In genomic region chr5:130002301-130003146, GRCm38 (mm10) we compare ENCODE assay signal across 8 mouse cellular contexts. TPM values are rescaled to one million over a fixed set of nuclear protein-coding genes. Genes with fewer than 3 reads are reported as not detected.
A peak's percentile ranks its signal among the peaks of the same experiment; 100 is the strongest.
DNase-seq lines count a peak whose midpoint lies in the region; ATAC-seq lines count a peak whose summit lies in the region.

Gene Gusb, minus strand, starts transcription at chr5:130003049.

- peak; percentile 89 for ATAC-seq in activated CD4-positive, CD25-positive, alpha-beta regulatory T cell, adult 4 months
- ATAC-seq in megakaryocyte, adult 5-6 weeks (ENCODE audit: poor library complexity, severe bottlenecking): peak; percentile 71

- DNase-seq in embryo, embryonic 10 days (ENCODE audit: low spot score): peak; percentile 90
- peak; percentile 78 for DNase-seq in gastrocnemius, postnatal 10 days
- DNase-seq in induced T-regulatory cell, adult 2 months (ENCODE audit: low read depth): peak; percentile 76
- peak; percentile 64 to 65 for DNase-seq in left cerebral cortex, adult 8-10 months (ENCODE audit: low spot score in 2 of 2)
- peak; percentile 70 for DNase-seq in right cerebral cortex, adult 18-20 months
- peak; percentile 67 for DNase-seq in urinary bladder, adult 2 months (ENCODE audit: low spot score)

RNA-seq across cellular contexts. Expression of gene Gusb, which starts in this region (rescaled TPM):
- polyA plus RNA-seq in activated CD4-positive, CD25-positive, alpha-beta regulatory T cell, adult 4 months (2017; shearing (Covaris generic)): 10 to 100 TPM; 46.3 to 48.2 TPM
- total RNA-seq in gastrocnemius, postnatal 10 days (2021): 10 to 100 TPM; 16.5 to 23.5 TPM
- 10 to 100 TPM; 12.7 to 40.4 (median 22.1) TPM for total RNA-seq in left cerebral cortex, adult 8-10 months (2022)
- 101 and 111 TPM in 2 replicates for total RNA-seq in megakaryocyte, adult 5-6 weeks (2015)
- total RNA-seq in megakaryocyte, adult 5-6 weeks (2017): 63.9 and 70.8 TPM in 2 replicates
- 42.0 and 43.1 TPM in 2 replicates for polyA plus RNA-seq in urinary bladder, adult 2 months (2012; rRNA removed)

Comparison
In these comparisons a context has a peak if more than half of its experiments do, and no peak if none do; other contexts are left out.
1. Peak in every context shown above with its lines: DNase-seq and ATAC-seq.